Mouse (Mus musculus) forebrain, embryonic 16.5 days (tissue): ENCODE results near the gene Ccl2. TPM values are rescaled to one million over a fixed set of nuclear protein-coding genes. Genes with fewer than 3 reads are reported as not detected.

Experiments used
- ATAC-seq: fragments of 200-750 bp; cut with Nextera tagmentation; 2 replicates; pipeline ENCODE4 v1.8.0; 2017; ENCODE audit warnings: mild to moderate bottlenecking, moderate library complexity
- H3K27ac ChIP-seq: fragments of 300-500 bp; sonication (generic); 2 replicates; pipeline ENCODE4 v1.5.1; 2014; ENCODE audit warnings: low read length, control low read depth
- H3K27me3 ChIP-seq: fragments of 300-500 bp; sonication (generic); replicated peaks from 2 replicates; pipeline ENCODE4 v1.6.1; 2014; ENCODE audit warnings: low read length; ENCODE audit not compliant: control insufficient read depth, insufficient read depth
- H3K36me3 ChIP-seq: fragments of 300-500 bp; sonication (generic); 2 replicates; pipeline ENCODE4 v1.6.1; 2014; ENCODE audit not compliant: control insufficient read depth, insufficient read depth
- H3K4me1 ChIP-seq: fragments of 300-500 bp; sonication (generic); replicated peaks from 2 replicates; pipeline ENCODE4 v1.6.1; 2014; ENCODE audit warnings: low read length; ENCODE audit not compliant: control insufficient read depth, insufficient read depth
- H3K4me2 ChIP-seq: fragments of 300-500 bp; sonication (generic); 2 replicates; pipeline ENCODE4 v1.6.1; 2014; ENCODE audit warnings: mild to moderate bottlenecking, low read length, control low read depth
- H3K4me3 ChIP-seq: fragments of 300-500 bp; sonication (generic); replicated peaks from 2 replicates; pipeline ENCODE4 v1.5.1; 2014; ENCODE audit warnings: mild to moderate bottlenecking, low read length, control low read depth
- H3K9ac ChIP-seq: fragments of 300-500 bp; sonication (generic); replicated peaks from 2 replicates; pipeline ENCODE4 v1.6.1; 2014; ENCODE audit warnings: low read depth, low read length, control low read depth
- H3K9me3 ChIP-seq: fragments of 300-500 bp; sonication (generic); 2 replicates; pipeline ENCODE4 v1.6.1; 2016; ENCODE audit warnings: low read length; ENCODE audit not compliant: control insufficient read depth
- WGBS: fragments of 180-500 bp; shearing (Covaris S2); extraction: QIAGEN DNeasy Blood & Tissue Kit; methylation state at CpG from one replicate; pipeline ENCODE4 v1.1.7; 2014; 5-methylcytosine and 5-hydroxymethylcytosine counted together
- polyA plus RNA-seq: library from polyadenylated mRNA; unstranded; fragments of >200 nt; fragmentation: Nextera tagmentation; extraction: Ambion mirVana; gene quantifications from 2 replicates; pipeline ENCODE4 v1.2.1, GENCODE M21; 2015

The Ccl2 gene
- polyA plus RNA-seq, 1 experiment from 2014 or later = 0.47 TPM

DNA sequence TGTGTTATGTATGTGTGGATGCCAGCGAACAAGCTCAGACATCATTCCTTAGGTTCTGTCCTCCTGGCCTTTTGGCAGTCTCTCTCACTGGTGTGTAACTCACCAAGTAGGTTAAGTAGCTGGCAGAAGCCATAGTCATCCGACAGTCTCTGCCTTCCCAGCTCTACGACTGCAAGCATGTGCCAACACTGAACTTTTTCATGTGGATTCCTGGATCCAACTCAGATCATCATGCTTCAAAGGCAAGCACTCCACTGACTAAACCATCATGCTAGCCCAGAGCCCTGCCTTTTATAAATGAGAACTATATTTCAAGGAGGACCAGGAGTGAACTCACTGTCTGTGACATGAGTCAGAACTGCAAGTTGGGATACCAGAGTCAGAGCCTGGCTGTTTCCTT, 38.3 kb downstream of the Ccl2 start:
- Histone ChIP-seq H3K4me1 (no peaks in the 10 kb centered on the region), H3K27me3 (no peaks in the 10 kb centered on the region), H3K36me3 (no peaks in the 10 kb centered on the region), H3K9ac (no peak overlapping the region), H3K4me3 (no peak overlapping the region), H3K27ac (no peak overlapping the region), H3K9me3 (no peaks in the 10 kb centered on the region), H3K4me2 (no peak overlapping the region)
- no peak for ATAC-seq
- 83% methylated on average over 3 of the region's 3 CpGs for WGBS

DNA sequence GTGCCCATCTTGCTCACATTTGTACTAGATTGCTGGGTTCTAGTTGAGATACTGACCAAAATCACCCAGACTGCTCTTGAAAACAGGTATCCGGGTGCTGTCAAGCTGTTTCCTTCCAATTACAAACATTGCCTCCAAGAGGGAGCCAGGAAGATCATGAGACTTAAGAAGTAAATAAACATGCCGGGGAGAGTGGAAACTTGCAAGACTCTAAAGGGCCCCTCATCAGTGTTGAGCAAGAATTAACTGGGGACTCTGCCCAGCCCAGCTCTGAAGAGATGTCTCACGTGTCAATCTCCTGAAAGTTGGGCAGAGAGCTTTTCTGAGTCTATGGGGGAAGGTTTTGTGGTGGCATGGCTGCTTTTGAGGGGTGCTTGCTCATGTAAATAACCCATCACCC, 41.7 kb downstream of the Ccl2 start:
- Histone ChIP-seq H3K27ac (no peak overlapping the region), H3K9me3 (no peaks in the 10 kb centered on the region), H3K4me2 (no peak overlapping the region), H3K4me3 (no peak overlapping the region), H3K4me1 (no peaks in the 10 kb centered on the region), H3K36me3 (no peaks in the 10 kb centered on the region), H3K27me3 (no peaks in the 10 kb centered on the region), H3K9ac (no peak overlapping the region)
- ATAC-seq = no peak
- 77% methylated on average over 3 of the region's 3 CpGs for WGBS

DNA sequence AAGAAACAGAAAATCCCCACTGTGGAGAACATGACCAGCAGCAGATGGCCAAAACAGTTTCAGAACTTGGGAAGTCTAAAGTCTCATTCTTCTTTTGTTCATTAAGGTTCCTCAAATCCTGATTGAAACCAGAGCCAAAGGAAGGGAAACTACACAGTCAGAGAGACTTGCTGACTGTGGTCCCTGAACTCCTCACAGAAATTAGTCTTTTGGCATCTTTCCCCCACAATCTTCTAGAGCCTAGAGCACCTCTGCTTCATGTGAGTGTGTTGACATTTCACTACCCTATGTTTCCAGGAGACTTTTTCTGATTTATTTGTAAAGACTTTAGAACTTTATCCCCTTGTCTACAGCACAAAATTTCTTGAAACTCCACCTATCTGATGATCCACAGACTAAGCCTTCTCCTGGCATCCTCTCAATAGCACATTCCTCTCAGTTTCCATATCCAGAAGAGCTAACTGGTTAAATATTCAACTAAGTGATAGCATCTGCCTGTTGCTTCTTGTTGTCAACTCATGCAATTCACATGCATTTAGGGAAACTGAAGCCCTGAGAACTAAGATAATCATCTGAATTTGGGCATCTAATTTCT, 42.9 kb downstream of the Ccl2 start:
- Histone ChIP-seq H3K9me3 (no peaks in the 10 kb centered on the region), H3K36me3 (no peaks in the 10 kb centered on the region), H3K4me2 (no peak overlapping the region), H3K27me3 (no peaks in the 10 kb centered on the region), H3K27ac (no peak overlapping the region), H3K9ac (no peak overlapping the region), H3K4me3 (no peak overlapping the region), H3K4me1 (no peaks in the 10 kb centered on the region)
- ATAC-seq = no peak

DNA sequence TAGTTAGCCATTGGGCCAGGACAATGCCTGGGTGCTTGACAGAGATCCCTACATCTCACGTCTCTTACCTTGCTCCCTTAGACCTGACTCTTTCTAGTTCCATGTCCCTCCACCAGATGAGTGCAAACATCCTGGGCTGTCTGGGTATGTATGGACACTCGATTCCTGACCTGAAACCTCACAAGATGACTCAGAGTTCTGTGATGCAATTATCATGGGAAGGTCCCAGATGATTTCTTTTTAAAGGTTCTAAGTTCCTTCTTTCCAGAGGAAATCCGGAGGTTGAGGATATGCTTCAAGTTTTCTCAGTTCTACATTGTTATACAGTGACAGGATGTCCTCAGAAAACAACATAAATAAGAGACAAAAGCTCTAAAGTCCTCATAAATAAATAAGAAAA, 45.5 kb downstream of the Ccl2 start:
- H3K4me3 ChIP-seq = no peak overlapping the region
- H3K4me2 ChIP-seq = no peak overlapping the region
- ATAC-seq = no peak
- H3K27ac ChIP-seq = no peak overlapping the region
- no peaks in the 10 kb centered on the region for H3K9me3 ChIP-seq
- H3K9ac ChIP-seq = no peak overlapping the region
- H3K36me3 ChIP-seq = no peaks in the 10 kb centered on the region
- 89% methylated on average over 3 of the region's 3 CpGs for WGBS
- H3K4me1 ChIP-seq = no peaks in the 10 kb centered on the region
- no peaks in the 10 kb centered on the region for H3K27me3 ChIP-seq

DNA sequence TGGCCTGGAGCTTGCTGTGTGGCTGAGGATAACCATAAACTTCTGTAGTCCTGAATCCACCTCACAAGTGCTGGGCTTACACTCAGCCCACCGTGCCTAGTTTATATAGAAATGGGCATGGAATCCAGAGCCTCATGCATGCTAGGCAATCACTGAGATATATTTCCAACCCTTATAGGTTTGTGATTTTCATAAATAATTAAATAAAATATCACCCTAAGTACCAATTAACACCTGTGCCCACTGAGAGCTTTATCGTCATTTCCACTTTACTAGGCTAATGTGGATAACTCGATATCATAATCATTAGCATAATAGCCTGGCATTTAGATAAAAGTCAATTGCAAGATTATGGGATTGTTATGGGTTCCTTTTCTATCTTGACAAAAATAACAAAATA, 49.0 kb downstream of the Ccl2 start:
- WGBS = 82% methylated on average over 3 of the region's 3 CpGs
- no peak for ATAC-seq

More for the DNA sequence above, 49.0 kb downstream of the Ccl2 start:
- Histone ChIP-seq H3K4me2 (no peak overlapping the region), H3K9me3 (no peaks in the 10 kb centered on the region), H3K4me3 (no peak overlapping the region), H3K27ac (no peak overlapping the region), H3K4me1 (no peaks in the 10 kb centered on the region), H3K9ac (no peak overlapping the region), H3K36me3 (no peaks in the 10 kb centered on the region), H3K27me3 (no peaks in the 10 kb centered on the region)

Other genes starting within 250 kb of the Ccl2 start
- 0.27 and 0.68 TPM in 2 replicates for gene 5530401A14Rik, start 174.9 kb upstream of the Ccl2 start, polyA plus RNA-seq
- gene Asic2, start 67.1 kb upstream of the Ccl2 start, polyA plus RNA-seq = 4.9 and 8.7 TPM in 2 replicates
- not detected in 2 replicates for gene Gm17268, start 3.0 kb downstream of the Ccl2 start, polyA plus RNA-seq
- 0.37 and 0.42 TPM in 2 replicates for gene Ccl7, start 10.1 kb downstream of the Ccl2 start, polyA plus RNA-seq
- gene Ccl11, start 22.3 kb downstream of the Ccl2 start, polyA plus RNA-seq = not detected in 2 replicates
- gene Ccl12, start 66.3 kb downstream of the Ccl2 start, polyA plus RNA-seq = 0.86 TPM in 1 of 2 replicates, not detected in the other
- not detected in 2 replicates for gene Ccl8, start 79.6 kb downstream of the Ccl2 start, polyA plus RNA-seq